Mouse (Mus musculus) CD4-positive, CD25-positive, alpha-beta regulatory T cell, adult 2 months (primary cell): ENCODE data around the gene Gm10570.

Experiments used
- DNase-seq: peaks from one replicate; pipeline ENCODE4 v3.0.0-alpha.2; 2012; ENCODE audit warnings: low read depth, low spot score

Gm10570 gene

DNA sequence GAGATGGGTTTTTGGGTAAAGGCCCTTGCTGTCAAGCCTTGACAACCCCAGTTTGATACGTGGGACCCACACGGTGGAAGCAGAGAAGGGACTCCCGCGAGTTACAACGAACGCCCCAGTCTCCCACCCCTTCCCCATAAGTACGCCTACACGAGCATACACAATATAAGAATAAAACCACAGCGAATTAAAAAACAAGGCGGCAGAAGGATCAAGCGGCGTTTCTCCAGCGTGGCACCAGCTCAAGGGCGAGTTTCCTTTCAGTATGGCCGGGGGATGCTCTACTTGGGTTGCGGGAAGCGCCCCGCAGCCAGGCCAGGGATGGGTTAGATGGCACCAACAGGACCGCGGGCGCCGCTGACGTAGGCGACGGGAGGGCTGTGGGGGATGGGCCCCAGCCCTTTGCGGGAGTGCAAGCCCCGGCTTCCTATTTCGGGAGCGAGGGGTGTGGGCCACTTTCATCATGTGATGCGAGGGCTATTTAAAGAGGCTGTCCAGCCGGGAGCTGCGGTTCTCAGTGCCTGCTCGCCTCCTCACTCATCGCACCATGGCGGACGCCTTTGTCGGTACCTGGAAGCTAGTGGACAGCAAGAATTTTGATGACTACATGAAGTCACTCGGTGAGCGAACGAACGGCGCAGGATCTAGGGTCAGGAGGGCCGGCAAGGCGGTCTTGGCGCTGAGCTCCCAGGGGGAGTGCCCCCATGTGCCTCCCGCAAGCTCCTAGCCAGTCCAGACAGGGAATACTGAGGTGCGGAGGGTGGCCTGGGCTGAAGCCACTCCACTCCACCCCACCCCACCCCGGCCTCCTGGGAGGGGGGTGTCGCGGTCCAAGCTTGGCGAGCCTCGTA is at the start of gene Gm10570, which contains the start of gene Fabp3:
Gene Gm10570, minus strand, starts transcription at position 444 of the 851 bp plus-strand sequence.
Gene Fabp3, plus strand, starts transcription at position 365 of the 851 bp plus-strand sequence.
- peak; percentile 26 for DNase-seq

GRCm38 (mm10) chr4:130357946-130358345 is 49.5 kb upstream of the Gm10570 start:
- DNase-seq: peak; percentile 10

GRCm38 (mm10) chr4:130352588-130352987 is 44.1 kb upstream of the Gm10570 start:
- DNase-seq: no peak

DNA sequence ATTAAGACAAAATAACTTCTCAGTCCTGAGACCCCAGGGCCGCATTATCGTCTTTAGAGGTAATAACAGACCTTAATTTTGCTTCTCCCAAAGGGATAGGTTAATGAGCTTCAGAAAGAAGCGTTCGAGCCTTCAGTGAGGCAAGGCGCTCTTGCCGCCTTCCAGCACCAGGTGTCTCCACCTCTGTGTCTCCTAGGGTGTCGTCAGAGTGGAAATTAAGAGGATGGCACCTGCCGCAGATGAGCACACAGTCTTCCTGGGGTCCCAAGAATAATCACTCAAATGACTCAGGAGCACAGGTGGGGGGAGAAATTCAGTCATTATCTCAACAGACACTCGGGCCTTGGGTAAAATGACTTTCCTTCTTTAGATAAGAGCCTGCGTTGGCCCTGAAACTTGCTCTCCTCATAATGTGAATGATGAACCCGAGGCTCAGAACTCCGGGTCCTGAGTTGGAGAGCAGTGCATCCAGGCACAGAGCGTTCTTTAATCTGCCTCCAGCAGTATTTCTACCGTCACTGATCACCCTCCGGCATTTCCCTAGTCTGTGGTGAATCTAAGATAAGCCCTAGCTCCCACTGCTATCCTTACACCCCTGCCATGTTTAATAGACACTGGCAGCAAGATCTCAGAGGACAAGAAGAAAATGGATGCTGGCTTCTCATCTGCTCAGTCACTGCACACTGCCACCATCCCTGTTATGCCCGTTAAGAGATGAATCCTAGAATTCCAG is 42.4 kb upstream of the Gm10570 start:
- DNase-seq: no peak

DNA sequence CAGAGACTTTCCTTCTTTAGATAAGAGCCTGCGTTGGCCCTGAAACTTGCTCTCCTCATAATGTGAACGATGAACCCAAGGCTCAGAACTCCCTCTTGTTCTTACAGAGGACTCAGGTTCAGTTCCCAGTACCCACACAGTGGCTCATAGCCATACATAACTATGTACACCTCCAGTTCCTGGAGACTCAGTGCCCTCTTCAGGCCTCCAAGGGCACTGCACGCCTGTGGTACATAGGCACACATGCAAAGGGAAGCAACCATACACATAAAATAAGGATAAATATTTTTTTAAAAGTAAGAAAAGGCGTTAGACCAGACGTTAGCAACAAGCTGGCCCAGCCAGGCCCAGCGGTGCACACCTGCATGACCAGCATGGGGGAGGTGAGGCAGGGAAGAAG is 41.2 kb upstream of the Gm10570 start:
- peak; percentile 11 for DNase-seq

GRCm38 (mm10) chr4:130341691-130342090 is 33.2 kb upstream of the Gm10570 start:
- peak; percentile 73 for DNase-seq

- DNase-seq: no peak
These were observed 27.4 kb upstream of the Gm10570 start for GRCm38 (mm10) chr4:130335867-130336266.

DNA sequence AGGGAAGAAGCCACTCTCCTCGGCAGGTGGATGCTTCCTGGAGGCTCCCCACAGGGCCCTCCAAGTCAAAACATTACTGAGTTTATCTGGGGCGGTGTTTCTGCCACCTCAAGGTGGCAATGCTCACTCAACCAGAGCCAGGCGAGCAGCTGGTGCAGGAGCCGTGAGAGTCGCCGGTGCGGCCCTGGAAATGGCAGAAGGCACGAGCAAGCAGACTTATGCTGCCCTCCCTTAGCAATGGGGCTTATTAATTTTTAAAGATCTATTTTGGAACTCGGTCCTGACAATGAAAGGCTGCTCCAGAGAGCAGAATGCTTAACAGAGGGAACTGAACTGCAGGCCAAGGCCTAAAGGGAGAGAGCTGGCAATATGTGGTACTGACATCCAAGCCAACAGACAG is 18.9 kb upstream of the Gm10570 start:
- DNase-seq: no peak

DNA sequence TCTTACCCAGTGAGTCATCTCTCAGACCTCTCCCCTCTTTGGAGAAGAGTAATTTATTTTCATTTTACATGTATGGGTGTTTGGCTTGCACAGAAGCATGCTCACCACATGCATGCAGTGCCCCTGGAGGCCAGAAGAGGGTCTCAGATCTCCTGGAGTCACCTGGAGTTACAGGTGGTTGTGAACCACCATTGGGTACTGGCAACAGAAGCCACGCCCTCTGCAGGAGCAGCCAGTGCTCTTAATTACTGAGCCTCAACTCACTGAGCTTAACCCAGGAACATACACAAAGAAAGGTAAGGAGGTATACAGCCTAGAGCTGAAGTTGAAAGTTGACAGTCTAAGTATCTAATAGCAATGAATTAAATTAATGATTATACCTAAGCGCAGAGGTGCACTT is 17.0 kb upstream of the Gm10570 start:
- DNase-seq: no peak

- no peak for DNase-seq
These were observed 15.1 kb upstream of the Gm10570 start for GRCm38 (mm10) chr4:130323607-130324006.

DNA sequence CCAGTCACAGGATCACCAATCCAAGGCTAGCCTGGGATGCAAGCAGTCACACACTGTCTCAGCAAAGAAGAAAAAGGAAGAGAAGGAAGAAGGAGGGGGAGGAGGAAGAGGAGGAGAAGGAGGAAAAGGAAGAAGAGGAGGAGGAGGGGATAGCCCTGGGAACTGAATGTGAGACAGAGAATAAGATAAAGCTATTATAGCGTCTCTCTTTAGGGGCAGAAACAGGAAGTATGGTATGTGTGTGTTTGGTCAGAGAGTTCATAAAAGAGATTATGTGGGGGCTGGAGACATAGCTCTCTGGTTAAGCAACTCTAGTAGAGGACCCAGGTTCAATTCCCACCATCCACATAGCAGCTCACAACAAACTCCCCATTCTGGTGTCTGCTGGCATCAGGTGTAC is 14.7 kb upstream of the Gm10570 start:
- DNase-seq: no peak

DNA sequence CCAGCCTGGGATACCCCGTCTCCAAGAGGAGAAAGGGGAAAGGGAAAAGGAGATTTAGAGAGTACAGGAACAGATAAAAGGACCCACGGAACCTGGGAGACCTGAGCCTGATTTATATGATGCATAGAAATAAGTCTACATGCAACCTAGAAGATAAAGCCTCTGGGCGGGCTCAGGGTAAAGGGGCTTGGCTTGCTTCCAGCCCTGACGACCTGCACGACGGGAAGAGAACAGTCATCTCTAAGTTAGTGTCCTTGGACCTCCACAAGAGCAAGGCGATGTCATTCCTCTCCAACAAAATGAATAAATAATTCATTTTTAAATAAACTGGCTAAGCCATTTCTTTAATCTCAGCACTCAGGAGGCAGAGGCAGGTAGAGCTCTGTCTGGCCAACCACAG is 14.1 kb upstream of the Gm10570 start:
- no peak for DNase-seq

- no peak for DNase-seq
These were observed 13.2 kb upstream of the Gm10570 start for GRCm38 (mm10) chr4:130321640-130322039.

DNA sequence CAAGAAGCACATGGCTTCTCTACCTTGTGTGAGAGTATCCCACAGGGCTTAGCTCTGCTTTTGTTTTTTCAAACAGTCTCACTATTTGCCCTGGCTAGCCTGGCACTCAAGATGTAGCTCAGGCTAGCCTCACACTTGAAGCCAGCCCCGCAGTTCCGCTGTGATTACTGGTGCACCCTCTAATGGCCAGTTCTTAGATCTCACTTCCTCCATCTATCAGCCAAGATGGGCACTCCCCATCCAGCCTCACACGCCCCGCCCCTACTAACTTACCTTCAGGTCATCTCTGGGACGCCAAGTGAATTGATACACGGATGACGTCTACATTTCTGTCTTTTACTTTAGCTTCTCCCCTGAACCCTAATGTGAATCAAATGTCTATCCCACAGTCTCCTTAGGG is 11.1 kb upstream of the Gm10570 start:
- no peak for DNase-seq

DNA sequence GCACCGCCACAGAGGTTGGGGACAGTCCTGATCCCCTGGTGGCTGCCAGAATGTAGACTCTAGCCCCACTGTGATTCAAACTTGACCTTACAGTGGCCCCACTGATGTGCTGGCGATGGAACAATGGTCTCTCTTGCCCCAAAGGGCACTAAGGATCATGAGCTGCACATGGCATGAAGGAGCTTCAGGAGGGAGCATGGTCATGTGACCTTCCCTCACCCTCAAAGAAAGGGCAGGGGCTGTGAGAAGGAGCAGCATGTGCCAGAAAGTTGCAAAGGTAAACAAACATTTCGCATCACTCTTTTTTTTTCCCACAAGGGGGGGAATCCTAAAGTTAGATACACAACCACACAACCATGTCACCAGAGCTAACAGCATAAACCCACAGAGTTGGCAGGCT is 9.6 kb upstream of the Gm10570 start:
- DNase-seq: no peak

GRCm38 (mm10) chr4:130316691-130317090 is 8.2 kb upstream of the Gm10570 start:
- DNase-seq: peak; percentile 25

- DNase-seq: no peak
These were observed 7.5 kb upstream of the Gm10570 start for GRCm38 (mm10) chr4:130315771-130316527.

DNA sequence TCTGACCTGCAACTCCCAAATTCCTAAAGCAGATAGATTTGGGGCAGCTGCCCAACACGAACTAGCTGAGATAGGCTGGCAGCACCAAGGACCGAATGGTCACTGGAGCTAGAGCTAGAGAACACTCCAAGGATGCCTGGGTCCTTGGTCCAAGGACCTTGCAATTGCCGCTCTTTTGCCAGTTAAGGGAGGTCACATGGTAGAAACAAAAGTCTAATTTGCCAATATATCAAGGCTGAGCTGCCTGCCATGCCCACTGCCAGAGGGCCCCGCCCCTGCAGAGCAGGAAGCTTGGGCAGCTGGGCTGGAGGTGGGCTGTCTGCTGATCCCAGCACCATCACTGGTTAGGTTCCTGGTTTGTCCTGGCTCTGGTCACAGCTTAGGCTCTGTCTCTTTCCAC is 5.1 kb upstream of the Gm10570 start:
- DNase-seq: no peak

DNA sequence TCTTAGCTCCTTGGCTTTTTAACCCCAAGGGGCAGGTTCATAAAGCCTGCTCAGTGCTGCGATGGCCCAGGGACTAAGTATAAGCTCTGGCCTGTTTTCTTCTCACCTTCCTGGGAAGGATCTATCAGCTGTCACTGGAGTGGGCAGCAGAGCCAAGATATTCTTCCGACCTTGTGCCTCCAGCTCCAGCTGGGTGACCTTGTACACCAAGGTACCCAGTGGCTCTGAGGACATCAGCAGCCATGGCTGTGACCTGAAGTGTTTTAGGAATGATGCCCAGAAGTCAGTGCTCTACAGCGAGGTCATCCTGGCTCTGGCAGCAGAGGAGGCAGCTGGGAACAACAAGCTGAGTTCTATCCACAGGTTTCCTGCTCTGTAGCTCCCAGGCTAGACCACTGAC is 4.1 kb upstream of the Gm10570 start:
- DNase-seq: no peak

DNA sequence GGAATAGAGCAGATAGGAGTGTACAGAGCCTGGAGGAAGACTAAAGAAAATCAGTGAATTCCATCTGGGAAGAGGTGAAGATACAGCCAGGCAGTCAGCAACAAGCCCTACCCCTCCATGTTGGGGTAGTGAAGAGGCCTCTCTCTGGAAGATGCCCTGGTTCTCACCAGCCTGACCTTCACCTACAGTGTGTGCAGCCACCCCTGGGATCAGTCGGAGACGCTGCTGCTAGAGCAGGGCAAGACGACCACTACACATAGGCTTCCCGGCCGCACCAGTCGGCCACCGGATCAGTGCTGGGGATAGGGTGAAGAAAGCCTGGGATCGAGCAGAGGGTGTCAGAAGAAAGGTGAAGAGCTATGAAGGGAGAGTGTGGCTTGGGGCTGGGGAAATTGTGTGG is 780 bp upstream of the Gm10570 start:
- no peak for DNase-seq

DNA sequence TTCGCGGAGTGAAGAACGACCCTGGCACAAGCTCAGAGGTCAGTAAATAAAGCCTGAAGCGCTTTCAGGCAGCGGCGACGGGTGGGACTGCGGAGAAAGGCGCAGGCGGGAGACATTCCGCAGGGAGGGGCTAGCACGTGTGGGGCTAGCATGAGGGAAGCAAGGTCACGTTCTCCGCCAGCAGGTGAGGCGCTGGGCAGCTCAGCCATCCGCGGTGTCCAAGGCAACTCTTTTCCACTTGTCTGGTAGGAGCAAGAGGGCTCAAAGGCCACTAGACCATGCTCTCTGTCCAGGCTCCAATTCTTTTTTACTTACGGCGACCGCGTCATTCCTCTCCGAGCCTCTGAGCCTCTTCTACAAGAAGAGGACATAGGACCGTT is 633 bp downstream of the Gm10570 start:
- DNase-seq: peak; percentile 13
